Mouse (Mus musculus) thymus, postnatal 10 days (tissue): ENCODE measurements around the gene D8Ertd738e.
A peak's percentile ranks its signal among the peaks of the same experiment; 100 is the strongest.

Source experiments
- DNase-seq, 2 experiments: peaks; one replicate each; pipeline ENCODE4 v3.0.0; 2021; ENCODE audit warnings: low spot score in 2 of 2

Gene D8Ertd738e

DNA sequence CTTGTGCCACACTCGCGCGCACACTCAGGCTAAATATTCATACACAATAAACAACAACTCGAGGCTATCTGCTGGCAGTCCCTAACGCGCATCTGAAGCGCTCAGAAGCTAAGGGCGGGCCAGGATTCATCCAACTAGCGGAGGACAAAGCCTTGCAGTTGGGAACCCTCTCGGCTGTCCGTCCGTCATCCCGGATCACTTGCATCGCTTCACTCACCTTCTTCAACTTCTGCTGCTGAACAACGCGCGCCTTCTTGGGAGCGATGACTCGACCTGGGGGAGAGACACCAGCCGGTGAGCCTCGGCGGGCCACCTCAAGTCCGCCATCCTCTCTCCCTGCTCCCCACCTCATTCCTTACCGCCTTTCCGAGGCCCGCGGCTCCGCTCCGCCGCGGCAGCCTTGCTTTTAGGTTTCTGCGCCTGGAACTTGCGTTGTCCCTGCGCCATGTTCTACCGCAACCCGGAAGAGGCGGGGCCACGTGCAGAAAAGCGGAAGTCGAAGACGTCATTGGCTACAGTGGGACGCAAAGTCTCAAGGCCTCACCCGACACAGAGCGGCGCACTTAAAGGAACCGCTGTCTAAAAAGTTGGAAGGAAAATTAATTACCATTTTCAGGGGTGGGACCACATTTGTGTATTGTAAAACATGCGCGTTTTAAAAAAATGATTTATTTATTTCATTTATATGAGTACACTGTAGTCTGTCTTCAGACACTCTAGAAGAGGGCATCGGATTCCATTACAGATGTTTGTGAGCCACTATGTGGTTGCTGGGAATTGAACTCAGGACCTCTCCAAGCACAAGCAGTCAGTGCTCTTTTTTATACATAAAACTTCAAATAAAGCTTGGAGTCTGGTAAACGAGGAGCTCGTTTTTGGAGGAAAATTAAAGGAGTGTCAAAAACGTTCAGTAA is at the start of gene D8Ertd738e:
TSS of gene D8Ertd738e (minus strand) at position 463 of the 914 bp plus-strand sequence.
- DNase-seq: peak; percentile 75 to 84

DNA sequence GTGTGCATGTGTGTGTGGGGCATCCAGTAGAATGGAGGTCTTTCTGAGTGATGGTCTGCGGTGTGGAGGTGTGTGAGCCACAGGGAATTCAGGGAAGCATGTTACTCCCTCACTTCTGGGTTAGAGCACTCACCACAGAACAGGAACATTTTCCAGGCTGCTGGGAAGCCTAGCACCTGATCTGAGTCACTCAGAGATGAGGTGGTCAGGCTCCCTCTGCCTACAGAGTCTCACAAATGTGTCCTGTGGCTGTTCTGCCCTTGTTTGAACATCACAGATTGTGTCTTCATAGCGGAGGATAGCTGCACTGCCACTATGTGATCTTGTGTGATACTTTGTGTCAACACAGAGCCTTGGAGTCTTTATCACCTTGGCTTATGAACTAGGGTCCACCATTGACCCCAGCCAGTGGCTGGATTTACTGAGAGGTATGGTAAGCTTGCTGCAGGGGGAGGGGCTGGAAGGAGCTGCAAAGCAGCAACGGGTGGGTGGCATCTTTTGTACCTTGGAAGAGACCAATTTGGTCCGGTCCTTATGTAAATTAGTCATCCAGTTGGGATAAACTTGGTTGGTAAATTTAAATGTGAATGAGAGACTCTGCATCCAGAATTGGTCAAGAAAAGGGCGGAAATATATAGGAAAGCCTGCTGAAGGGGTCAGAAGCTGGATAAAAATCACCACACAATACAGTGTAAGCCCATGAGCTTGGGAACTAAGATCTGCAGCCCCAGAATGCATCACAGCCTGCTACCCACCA is 47.7 kb upstream of the D8Ertd738e start:
- no peak for DNase-seq

DNA sequence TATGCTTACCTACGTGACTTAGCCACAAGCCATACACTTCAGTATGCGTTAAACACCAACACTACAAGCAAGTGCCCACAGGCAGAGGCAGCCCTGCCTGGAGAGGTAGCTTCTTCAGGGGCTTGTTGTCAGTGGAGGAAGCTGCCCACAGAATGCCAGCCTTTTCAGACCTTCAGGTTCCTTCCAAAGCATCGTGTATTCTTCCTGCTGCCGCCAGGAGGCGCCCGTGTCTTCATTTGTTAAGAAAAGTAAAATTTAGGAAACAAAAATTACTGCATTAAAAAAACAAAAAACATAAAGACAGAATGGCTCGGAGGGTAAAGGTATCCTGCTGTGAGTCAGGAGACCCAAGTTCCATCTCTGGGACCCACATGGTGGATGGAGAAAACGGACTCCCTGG is 42.2 kb upstream of the D8Ertd738e start:
- DNase-seq: peak in 1 of 2 experiments; percentile 64

DNA sequence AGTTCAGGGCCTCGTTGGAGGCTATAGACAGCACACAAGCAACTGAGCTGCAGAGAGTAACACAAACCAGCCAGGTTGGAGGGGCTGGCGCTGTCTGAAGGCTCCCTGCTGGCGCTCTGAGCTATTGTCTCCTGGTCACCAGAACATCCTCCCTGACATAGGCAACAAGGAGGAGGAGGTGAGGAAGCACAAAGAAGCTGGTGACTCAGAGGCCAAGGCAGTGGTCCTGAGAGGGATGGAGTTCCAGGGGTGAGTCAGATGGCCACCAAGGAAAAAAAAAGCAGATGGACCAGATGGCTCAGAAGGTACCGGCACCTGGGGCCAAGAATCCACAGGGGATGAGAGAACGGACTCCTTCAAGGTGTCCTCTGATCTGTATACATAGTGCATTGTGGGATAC is 41.6 kb upstream of the D8Ertd738e start:
- no peak for DNase-seq

DNA sequence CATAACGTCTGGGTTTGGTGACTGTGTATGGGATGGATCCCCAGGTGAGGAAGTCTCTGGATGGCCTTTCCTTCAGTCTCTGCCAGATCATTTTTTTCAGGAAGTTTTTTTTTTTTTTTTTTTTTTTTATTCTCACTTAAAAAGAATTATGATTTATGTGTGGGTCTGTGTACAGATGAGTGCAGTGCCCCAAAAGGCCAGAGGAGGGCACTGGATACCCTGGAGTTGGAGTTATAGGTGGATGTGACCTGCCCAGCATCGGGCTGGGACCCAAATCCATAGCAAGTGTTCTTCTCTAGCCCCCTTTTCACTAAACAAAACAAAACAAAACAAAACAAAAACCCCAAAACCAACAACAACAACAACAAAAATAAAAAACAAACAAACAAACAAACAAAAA is 39.4 kb upstream of the D8Ertd738e start:
- no peak for DNase-seq

DNA sequence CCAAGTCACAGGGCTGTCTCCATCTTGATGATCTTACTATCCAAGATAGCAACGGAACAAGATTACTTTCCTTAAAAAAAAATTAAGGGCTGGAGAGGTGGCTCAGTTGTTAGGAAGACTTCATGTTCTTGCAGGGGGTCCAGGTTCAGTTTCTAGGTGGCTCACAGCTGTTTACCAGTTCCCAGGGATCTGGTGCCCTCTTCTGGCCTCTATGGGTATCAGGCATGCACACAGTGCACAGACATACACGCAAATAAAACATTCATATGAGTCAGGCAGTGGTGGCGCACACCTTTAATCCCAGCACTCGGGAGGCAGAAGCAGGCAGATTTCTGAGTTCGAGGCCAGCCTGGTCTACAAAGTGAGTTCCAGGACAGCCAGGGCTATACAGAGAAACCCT is 36.1 kb upstream of the D8Ertd738e start:
- DNase-seq: peak; percentile 44 to 62

DNA sequence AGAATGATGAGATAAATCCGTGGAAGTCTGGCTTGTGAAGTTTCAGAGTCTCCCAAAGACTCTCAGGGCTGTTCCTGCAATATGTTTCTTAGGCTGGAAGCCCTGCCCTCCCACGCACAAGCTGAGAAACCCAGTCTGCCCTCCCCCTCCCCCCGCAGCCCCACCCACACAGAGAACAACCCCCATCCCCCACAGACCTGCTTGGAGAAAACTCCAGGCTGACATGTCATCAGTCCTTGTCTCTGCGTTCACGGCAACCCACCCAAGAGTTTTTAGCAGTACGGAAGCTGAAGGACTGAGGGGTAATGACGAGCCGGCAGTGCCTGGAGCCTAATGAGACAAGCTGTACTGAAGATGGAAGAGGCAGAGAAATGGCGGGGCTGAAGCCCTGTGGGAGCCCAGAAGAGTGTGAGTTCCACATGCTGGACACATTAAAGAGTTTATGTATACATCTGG is 35.1 kb upstream of the D8Ertd738e start:
- DNase-seq: no peak

DNA sequence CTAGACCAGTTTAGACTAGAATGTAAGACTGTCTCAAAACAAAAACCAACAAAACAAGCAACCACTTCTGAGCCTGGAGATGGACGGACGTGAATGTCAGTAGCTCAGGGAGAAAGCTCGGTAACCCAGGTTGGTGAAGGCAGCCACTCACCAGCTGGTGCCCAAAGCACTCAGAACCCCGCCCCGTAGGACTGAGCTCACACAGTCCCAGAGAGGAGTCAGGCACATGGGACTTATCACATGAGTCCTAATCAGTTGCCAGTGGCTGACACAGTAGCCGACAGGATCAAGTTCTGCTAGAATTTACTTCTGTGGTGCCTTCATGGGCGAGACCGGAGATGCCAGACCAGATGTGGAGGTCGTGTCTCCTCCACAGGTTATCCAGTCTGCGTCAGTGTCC is 31.3 kb upstream of the D8Ertd738e start:
- DNase-seq: no peak

DNA sequence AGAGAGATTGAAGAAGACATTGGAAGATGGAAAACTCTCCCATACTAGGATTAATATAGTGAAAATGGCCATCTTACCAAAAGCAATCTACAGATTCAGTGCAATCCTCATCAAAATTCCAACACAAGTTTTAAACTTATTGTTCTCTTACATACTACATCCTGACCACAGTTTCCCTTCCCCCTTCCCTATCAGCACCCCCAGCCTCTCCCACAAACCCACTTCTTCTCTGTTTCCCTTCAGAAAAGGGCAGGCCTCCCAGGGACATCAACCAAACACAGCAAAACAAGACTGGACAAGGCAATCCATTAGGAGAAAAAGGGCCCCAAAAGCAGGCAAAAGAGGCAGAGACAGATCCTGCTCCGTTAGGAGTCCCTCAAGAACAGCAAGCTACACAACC is 26.9 kb upstream of the D8Ertd738e start:
- no peak for DNase-seq

DNA sequence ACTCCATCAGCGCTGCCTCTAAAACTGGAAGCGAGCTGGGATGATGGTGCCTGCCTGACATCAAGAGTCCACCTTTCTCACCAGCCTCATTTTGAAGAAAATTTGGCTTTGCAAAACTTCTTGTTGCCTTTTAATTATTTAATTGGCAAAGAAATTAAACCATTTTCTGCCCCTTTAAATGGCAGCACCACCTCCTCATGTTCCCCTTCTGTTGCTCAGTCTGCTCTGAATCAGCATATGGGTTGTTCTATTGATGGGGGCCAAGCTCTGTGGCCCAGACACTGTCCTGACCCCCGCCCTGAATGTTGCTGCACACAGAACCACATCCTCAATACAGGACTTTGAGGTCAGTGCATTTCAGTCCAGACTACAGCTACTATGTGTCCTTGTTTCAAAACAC is 24.4 kb upstream of the D8Ertd738e start:
- DNase-seq: no peak

DNA sequence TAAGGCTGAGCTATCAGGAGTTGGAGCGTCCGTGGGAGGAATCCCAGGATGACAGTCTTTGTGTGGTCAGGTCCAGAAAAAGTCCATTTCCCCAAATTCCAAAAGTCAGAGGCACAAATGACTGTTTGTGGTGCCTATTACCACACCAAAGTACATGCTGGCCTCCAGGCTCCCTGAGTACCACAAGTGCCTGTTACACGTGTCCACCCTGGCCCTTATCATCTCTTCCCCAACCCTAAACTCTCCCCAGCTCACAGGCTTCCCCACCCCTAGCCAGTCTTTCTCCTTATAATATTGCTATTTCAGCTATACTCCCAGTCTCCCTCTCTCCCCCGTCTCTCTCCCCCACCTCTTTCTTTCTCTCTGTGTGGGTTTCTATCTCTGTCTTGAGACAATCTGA is 22.8 kb upstream of the D8Ertd738e start:
- no peak for DNase-seq

DNA sequence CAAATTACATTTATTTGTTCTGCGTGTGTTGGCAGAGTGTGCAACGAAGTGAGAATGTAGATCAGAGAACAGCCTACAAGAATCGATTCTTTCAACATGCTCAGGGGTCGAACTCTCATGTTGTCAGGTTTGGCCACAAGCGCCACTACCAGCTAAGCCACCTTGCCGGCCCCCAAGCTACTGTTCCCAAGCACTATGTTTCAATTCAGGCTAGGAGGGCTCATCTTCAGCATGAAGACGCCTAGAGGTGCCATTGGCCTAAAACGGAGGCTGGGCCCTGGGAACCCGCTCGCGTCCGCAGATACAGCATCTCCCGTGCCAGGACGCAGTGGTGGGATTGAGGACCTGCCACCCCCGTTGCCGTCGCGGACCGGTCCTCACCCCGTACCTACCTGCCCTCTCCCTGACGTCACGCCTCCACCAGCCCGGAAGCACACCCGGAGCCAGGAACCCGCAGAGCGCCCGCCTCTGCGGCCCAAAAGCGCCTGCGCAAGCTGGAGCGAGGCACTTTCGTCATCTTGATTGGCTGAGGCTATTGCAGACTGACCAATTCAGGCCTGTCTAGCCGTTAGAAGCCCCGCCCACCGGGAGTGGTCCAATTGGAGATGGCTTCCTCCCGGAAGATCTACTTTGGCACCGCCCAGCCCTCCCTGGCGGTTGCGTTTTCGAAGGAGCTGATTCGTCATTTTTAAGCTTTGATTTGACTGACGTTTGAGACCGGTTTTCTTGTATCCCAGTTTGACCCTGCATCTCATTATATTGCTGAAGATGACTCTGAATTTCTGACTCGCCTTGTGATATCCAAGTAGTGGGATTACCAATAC is 20.6 kb upstream of the D8Ertd738e start, which contains the start of gene Ccdc130:
TSS of gene Ccdc130 (minus strand) at position 431 of the 824 bp plus-strand sequence.
- DNase-seq: peak; percentile 100

DNA sequence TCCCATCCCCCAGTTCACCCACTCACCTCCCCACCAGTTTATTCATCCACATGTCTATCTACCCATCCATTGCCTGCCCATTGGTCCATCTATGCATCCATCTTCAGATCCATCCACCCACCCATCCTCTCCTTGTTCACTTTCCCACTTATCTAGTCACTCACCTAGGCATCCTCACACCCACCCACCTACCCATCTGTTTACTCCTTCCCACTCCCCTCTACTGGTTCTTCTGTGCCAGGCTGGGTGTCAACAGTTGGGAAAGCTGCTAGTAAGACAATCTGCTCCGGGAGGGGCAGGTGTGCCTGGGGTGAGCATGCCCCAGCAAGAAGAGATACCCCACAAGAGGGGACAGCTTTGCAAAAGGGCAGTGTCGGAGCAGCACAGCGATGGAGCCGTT is 11.6 kb upstream of the D8Ertd738e start:
- no peak for DNase-seq

DNA sequence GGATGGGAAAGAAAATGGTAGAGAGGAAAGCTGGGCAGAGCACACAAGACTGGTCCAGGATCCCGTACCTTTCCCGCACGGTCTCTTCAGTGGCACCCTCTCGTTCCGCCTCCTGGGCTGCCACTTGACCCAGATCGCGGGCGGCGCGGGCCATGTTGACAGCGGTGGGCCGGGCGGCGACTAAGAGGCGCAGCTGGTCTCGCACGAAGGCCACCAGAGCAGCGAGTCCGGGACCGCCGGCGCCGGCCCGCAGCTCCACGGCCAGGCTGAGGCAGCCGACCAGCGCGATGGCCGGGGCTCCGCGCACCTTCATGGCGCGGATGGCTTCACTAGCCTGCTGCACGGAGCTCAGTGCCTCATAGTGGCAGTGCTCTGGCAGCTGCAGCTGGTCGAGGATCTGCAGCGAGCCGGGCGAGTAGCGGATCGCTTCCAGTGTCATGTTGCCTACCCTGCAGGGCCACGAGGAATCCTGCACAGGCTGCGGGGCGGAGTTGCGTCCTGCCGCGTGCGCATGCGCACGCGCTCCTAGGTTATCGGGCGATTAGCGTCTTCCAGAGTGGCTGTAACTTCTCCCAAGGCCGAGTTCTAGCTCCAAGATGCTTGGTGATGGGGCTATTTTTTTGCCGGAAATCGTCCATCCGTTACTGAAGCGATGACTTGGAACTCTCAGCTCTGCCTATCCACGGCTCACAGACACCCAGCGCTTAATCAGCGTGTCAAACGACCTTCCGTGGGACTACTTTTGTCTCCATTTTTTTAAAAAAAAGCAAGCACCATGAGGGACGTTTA is 7.5 kb upstream of the D8Ertd738e start, which contains the start of gene Mri1:
TSS of gene Mri1 (minus strand) at position 505 of the 789 bp plus-strand sequence.
- DNase-seq: peak; percentile 67 to 71

DNA sequence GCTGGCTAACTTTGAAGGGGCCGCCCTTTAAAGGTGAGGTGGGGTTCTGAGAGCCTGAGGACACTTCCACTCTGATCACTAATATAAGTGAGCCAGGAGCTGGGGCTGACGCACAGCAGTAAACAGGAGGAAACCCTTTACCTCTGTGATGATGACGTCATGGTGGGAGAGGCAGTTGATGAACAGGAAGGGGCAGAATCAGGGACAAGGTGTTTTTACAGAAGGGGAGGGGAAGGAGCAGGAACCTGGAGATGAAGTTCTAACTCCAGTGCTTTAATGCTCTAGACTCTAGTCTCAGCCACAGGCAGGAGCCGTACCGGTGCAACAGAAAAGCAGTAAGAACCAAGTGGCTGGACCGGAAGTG is 6.9 kb upstream of the D8Ertd738e start:
- DNase-seq: no peak

DNA sequence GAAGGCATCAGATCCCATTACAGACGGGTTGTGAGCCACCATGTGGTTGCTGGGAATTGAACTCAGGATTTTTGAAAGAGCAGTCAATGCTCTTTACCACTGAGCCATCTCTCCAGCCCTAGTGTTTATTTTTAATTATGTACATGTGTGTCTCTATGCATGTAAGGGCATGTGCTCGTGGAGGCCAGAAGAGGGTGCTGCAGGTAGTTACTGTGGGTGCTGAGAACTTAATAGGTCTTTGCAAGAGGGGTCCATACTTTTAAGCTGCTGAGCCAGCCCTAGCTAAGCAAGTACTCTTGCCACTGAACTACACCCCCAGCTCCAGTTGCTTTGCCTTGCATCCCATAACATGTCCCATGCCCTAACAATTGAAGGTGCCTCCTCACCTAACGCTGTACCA is 6.3 kb upstream of the D8Ertd738e start:
- DNase-seq: no peak

DNA sequence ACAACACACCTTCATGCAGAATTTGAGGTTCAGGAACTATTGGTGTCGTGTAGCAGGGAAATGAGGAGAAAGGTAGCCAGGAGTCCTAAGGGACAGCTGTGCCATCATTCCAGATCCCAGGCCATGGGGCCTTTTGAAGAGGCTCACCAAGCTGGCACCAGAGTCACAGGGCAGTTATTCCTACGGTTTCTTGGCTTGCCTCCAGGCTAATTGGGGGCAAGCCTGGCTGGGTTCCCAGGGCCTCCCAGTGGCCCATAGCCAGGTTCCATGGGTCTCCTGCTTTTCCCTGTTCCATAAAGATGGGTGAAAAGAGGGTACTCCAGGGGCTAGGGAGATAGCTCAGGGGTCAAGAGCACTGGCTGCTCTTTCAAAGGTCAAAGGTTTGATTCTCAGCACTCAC is 7.7 kb downstream of the D8Ertd738e start:
- no peak for DNase-seq

DNA sequence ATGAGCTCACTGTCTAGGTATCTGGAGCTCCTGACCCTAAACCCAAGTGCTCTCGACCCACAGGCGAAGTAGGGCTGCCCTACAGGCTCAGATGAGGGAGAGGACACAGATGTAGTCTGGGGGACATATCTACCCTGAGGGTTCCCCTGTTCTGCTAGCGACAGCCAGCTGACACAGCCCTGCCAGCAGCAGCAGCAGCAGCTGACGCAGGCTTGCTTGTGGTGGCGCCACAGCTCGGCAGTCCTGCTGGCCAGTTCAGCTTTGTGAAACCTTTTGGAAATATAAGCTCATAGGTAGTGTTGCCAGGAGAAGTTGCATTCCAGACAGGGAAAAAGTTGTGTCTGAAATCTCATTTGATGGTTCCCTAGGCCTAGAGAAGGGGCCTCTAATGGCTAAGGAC is 8.4 kb downstream of the D8Ertd738e start:
- DNase-seq: no peak

DNA sequence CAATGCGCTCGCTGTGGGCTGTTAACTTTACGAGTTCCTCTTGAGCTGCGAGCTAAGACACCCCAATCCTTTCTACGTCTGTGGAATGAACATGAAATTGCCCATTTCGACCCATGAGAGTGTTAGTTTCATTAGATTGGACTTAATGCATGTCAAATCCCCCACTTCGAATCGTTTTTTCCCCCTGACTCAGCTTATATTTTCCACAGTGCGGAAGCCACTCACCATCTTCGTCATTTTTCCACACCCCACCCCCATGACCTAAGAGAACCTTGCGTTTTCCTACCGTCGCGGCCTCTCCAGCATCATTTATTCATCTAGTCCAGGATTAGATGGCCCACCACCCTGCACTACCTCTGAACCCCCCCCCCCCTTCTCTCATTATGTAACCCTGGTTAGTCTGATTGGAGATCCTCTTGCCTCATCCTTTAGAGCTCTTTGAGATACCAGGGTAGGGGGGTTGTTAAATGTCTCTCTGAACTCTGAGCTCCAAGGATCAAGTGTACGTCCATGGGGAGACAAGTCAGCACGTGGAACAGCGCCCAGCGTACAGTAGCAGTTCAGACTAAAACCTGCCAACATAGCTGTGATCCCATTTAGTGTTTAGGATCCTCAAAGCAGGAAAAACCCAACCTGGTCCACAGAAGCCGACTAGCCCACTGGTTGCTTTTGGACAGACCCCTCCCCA is 11.8 kb downstream of the D8Ertd738e start:
- no peak for DNase-seq

DNA sequence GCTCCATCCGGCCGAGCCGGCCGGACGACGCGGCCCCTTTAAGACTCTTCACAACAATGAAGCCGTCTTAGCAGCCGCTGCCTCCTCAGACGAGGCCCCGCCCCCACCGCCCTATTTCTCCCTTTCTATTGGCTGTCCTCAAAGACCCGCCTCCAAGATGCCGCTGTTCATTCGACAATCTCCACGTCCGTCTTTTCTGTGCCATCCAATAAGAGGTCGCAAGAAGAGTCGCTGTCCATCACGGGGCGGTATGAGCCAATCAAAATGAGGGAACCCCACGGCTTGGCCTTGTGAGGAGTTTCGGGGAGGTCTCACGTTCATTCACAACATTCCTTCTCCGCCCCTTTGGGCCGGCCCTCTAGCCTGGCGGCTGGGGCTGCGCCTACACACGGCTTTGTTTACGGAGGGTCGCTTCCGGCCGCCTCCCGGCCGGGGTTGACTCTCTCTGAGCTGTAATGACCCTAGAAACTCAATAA is 12.5 kb downstream of the D8Ertd738e start, which contains the start of gene Zswim4:
TSS of gene Zswim4 (minus strand) at position 58 of the 476 bp plus-strand sequence.
- DNase-seq: peak; percentile 95 to 97
